Mouse (Mus musculus) heart, embryonic 11.5 days (tissue): Measurements from ENCODE around the gene Hsd17b12. TPM values are rescaled to one million over a fixed set of nuclear protein-coding genes. Genes with fewer than 3 reads are reported as not detected.

ENCODE experiments used
- ATAC-seq: fragments of 200-750 bp; cut with Nextera tagmentation; replicated peaks from 2 replicates; pipeline ENCODE4 v1.8.0; 2017; ENCODE audit warnings: moderate library complexity; ENCODE audit not compliant: insufficient number of reproducible peaks, low FRiP score, low TSS enrichment
- H3K27ac ChIP-seq: fragments of 300-500 bp; sonication (generic); 2 replicates; pipeline ENCODE4 v1.5.1; 2014; ENCODE audit warnings: mild to moderate bottlenecking, low read depth, low read length
- H3K27me3 ChIP-seq: fragments of 300-500 bp; sonication (generic); 2 replicates; pipeline ENCODE4 v1.6.1; 2014; ENCODE audit warnings: mild to moderate bottlenecking, low read length, mixed read lengths; ENCODE audit not compliant: control insufficient read depth, insufficient read depth
- H3K36me3 ChIP-seq: fragments of 300-500 bp; sonication (generic); 2 replicates; pipeline ENCODE4 v1.6.1; 2014; ENCODE audit warnings: mild to moderate bottlenecking, low read length, moderate library complexity, mixed read lengths; ENCODE audit not compliant: control insufficient read depth, insufficient read depth
- H3K4me1 ChIP-seq: fragments of 300-500 bp; sonication (generic); 2 replicates; pipeline ENCODE4 v1.6.1; 2014; ENCODE audit warnings: low read length; ENCODE audit not compliant: control insufficient read depth, insufficient read depth
- H3K4me2 ChIP-seq: fragments of 300-500 bp; sonication (generic); 2 replicates; pipeline ENCODE4 v1.6.1; 2014; ENCODE audit warnings: mild to moderate bottlenecking, moderate library complexity
- H3K4me3 ChIP-seq: fragments of 300-500 bp; sonication (generic); 2 replicates; pipeline ENCODE4 v1.5.1; 2014; ENCODE audit warnings: low read depth, low read length
- H3K9ac ChIP-seq: fragments of 300-500 bp; sonication (generic); 2 replicates; pipeline ENCODE4 v1.6.1; 2014; ENCODE audit warnings: mild to moderate bottlenecking, low read depth, low read length, moderate library complexity
- H3K9me3 ChIP-seq: fragments of 300-500 bp; sonication (generic); replicated peaks from 2 replicates; pipeline ENCODE4 v1.6.1; 2016; ENCODE audit warnings: low read length; ENCODE audit not compliant: control insufficient read depth
- WGBS: fragments of 180-500 bp; shearing (Covaris S2); extraction: QIAGEN DNeasy Blood & Tissue Kit; methylation state at CpG from one replicate; pipeline ENCODE4 v1.1.7; 2014; ENCODE audit not compliant: insufficient replicate concordance; 5-methylcytosine and 5-hydroxymethylcytosine counted together
- polyA plus RNA-seq: library from polyadenylated mRNA; unstranded; fragments of >200 nt; fragmentation: Nextera tagmentation; extraction: Ambion mirVana; gene quantifications from 2 replicates; pipeline ENCODE4 v1.2.1, GENCODE M21; 2014

The Hsd17b12 gene
- polyA plus RNA-seq, 1 experiment from 2014 or later = 89.1 TPM

DNA sequence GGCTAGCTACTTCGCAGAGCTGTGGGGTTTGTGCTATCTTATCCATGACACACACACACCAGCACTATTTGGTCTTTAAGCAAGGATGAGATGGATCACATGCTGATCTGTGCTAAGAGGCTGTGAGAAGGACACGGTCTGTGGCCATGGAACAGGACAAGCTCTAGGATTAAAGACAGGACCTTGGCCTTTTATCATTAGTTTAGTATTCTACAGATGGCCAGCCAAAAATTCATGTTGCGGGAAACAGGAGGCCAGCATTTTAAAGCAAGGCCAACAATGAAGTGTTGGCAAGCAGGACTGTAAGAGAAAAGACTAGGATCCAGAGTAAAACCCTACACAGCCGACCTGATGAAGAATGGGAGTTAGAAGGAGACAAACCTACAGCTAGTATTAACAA lies 95.0 kb downstream of the Hsd17b12 start:
- Histone ChIP-seq H3K27ac (no peak overlapping the region), H3K36me3 (no peaks in the 10 kb centered on the region), H3K9ac (no peak overlapping the region), H3K4me3 (no peak overlapping the region), H3K27me3 (no peaks in the 10 kb centered on the region), H3K9me3 (no peaks in the 10 kb centered on the region), H3K4me1 (peaks cover 7% of the 10 kb centered on the region), H3K4me2 (no peak overlapping the region)
- no peak for ATAC-seq
- WGBS = 90% methylated on average over 4 of the region's 4 CpGs

DNA sequence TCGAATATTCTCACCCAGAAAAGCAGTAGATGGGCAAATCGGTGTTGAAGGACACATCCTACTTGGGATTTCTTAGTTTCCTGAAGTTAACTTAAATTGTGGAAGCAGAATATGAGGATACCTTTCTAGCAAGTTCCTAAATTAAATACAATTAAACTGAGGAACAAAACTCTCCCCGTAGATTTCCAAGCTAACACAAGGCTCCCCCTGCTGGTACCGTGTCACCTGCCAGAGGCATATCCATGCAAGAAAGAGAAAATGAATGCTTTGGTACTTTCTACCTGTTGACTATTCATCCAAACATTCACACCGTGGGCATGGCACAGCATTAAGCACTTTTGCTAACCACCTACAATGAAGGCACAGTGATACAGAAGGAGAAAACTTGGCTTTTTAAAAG lies 98.3 kb downstream of the Hsd17b12 start:
- ATAC-seq = no peak
- no peak overlapping the region for H3K4me2 ChIP-seq
- WGBS = 77% methylated on average over 5 of the region's 5 CpGs
- no peaks in the 10 kb centered on the region for H3K27me3 ChIP-seq
- no peak overlapping the region for H3K27ac ChIP-seq
- no peaks in the 10 kb centered on the region for H3K36me3 ChIP-seq
- H3K4me3 ChIP-seq = no peak overlapping the region
- no peak overlapping the region for H3K9ac ChIP-seq
- H3K9me3 ChIP-seq = no peaks in the 10 kb centered on the region
- 0 out of 2 replicates have a peak, but pooled peaks cover 2% of the 10 kb centered on the region for H3K4me1 ChIP-seq

GRCm38 (mm10) chr2:94054813-94055212 lies 103.0 kb downstream of the Hsd17b12 start:
- Histone ChIP-seq H3K36me3 (no peaks in the 10 kb centered on the region), H3K4me1 (0 out of 2 replicates have a peak, but pooled peaks cover 2% of the 10 kb centered on the region), H3K4me3 (no peak overlapping the region), H3K27ac (no peak overlapping the region), H3K9ac (no peak overlapping the region), H3K4me2 (no peak overlapping the region), H3K9me3 (no peaks in the 10 kb centered on the region), H3K27me3 (no peaks in the 10 kb centered on the region)
- no peak for ATAC-seq

GRCm38 (mm10) chr2:94051952-94052351 lies 105.8 kb downstream of the Hsd17b12 start:
- no peaks in the 10 kb centered on the region for H3K9me3 ChIP-seq
- no peak for ATAC-seq
- no peaks in the 10 kb centered on the region for H3K4me1 ChIP-seq
- H3K36me3 ChIP-seq = no peaks in the 10 kb centered on the region
- no peaks in the 10 kb centered on the region for H3K27me3 ChIP-seq
- no peak overlapping the region for H3K4me2 ChIP-seq
- no peak overlapping the region for H3K27ac ChIP-seq
- H3K4me3 ChIP-seq = no peak overlapping the region
- no peak overlapping the region for H3K9ac ChIP-seq
- 84% methylated on average over 5 of the region's 5 CpGs for WGBS

DNA sequence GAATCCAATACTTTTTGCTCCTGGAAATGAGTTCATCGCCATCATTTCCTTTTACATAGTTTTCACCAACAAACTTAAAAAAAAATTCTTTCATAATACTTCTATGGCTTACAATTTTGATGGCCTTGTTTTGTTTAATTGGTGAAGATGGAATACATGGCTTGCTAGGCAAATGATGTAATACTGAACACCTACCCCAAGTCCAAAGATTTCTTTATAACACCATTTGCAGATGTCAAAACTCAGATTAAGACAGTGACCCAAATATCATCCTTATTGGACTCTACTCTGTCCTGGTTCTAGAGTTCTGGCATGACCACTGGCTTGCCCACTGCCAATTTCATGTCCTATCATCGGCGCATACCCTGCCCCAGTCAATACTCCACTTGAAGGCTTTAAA lies 106.9 kb downstream of the Hsd17b12 start:
- H3K36me3 ChIP-seq = no peaks in the 10 kb centered on the region
- H3K4me2 ChIP-seq = no peak overlapping the region

DNA sequence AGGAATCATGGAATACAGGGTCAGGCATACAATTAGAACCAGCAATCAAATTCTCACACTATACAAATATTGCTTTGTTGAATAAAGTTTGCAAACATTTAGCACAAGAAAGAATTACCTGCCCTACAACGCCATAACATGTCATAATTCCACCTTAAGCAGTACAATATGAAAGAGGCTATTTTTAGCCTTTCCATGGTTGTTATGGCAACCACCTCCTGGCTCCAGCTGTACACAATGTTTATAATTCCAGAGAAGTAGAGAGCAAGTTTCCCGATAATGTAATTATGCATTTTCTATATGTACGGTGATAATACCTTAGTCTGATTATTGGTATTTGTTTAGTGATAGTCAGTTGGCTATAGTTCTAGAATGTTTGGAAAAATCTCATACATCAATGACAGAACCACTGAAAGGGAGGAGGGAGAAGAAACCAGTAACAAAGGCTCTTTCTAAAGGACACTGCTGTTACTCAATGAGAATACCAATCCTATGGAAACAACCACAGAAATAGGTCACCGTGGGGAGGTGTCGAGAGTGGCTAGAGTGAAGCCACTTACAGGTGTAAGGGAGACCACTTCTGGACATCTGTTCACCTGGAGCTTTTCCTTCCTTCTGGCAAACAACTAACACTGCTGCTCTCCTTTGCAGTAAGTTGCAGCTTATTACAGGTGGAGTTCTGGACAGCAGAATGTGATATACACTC lies 108.1 kb downstream of the Hsd17b12 start:
- Histone ChIP-seq H3K27me3 (no peaks in the 10 kb centered on the region), H3K4me1 (peaks cover 17% of the 10 kb centered on the region), H3K36me3 (no peaks in the 10 kb centered on the region), H3K9me3 (no peaks in the 10 kb centered on the region), H3K9ac (no peak overlapping the region), H3K4me3 (no peak overlapping the region), H3K4me2 (no peak overlapping the region), H3K27ac (no peak overlapping the region)
- WGBS = 81% methylated on average over 5 of the region's 5 CpGs
- ATAC-seq = no peak

More for the DNA sequence above, 106.9 kb downstream of the Hsd17b12 start:
- H3K27me3 ChIP-seq = no peaks in the 10 kb centered on the region
- H3K27ac ChIP-seq = no peak overlapping the region
- 89% methylated on average over 3 of the region's 3 CpGs for WGBS
- H3K9me3 ChIP-seq = no peaks in the 10 kb centered on the region
- no peak overlapping the region for H3K4me3 ChIP-seq
- no peak overlapping the region for H3K9ac ChIP-seq
- H3K4me1 ChIP-seq = peaks cover 5% of the 10 kb centered on the region
- no peak for ATAC-seq

DNA sequence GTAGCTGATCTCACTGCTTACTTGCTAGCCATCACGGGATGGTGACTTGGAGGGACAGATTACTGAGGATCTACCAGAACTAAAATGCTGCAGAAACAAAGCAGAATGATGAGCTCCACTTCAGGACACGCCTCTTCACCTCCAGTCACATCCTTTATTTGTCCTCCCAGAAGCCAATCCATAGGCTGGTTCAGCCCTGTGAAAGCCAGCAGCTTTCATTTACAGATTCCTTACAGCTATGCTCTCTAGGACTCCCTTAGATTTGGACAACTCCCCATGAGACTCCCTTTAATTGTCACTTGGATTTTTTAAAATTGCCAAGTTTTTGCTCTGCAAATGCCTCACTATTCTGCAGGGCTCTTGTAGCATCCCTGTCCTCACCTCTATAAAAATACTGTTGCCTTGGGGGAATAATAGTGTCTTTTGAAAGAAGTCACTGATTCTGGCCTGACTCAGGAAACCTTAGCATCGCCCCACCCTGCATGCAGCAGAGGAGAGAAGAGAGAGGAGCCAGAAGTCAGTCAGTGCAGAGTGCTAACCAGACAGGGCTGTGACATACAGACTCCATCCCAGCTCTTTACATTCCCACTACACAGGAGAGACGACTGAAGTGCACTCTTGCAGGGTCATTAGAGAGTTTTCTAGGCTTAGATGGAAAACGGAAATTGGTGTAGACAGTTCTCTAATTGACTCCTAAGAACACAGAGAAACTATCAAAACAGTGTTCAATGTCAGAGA lies 108.9 kb downstream of the Hsd17b12 start:
- H3K27me3 ChIP-seq = no peaks in the 10 kb centered on the region
- 63% methylated on average over 5 of the region's 5 CpGs for WGBS
- ATAC-seq = no peak
- H3K4me3 ChIP-seq = no peak overlapping the region
- no peak overlapping the region for H3K4me2 ChIP-seq
- H3K4me1 ChIP-seq = peaks cover 17% of the 10 kb centered on the region
- H3K36me3 ChIP-seq = no peaks in the 10 kb centered on the region
- H3K9ac ChIP-seq = no peak overlapping the region
- no peaks in the 10 kb centered on the region for H3K9me3 ChIP-seq
- no peak overlapping the region for H3K27ac ChIP-seq

DNA sequence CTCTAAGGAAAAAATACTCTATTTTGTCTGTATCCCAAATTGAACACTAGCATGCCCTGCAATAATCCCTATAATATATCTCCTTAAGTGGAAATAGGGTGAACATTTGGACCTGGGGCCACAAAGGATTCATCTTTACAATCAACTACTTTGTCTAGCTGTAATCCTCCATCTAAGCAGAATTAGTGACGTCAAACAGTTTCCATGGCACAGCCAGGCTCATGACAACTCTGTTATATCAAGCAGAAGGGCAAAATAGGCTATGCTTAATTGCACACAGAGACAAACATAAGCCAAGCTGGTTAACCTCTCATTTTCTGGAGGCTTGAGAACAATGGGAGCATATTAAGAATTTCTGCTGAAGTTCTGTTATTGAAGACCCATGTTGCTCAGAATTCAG lies 109.5 kb downstream of the Hsd17b12 start:
- no peak overlapping the region for H3K27ac ChIP-seq
- ATAC-seq = no peak
- H3K9ac ChIP-seq = no peak overlapping the region
- peaks cover 17% of the 10 kb centered on the region for H3K4me1 ChIP-seq
- H3K4me2 ChIP-seq = no peak overlapping the region
- H3K27me3 ChIP-seq = no peaks in the 10 kb centered on the region
- WGBS = 65% methylated on average over 1 of the region's 1 CpGs
- H3K36me3 ChIP-seq = no peaks in the 10 kb centered on the region
- no peak overlapping the region for H3K4me3 ChIP-seq
- no peaks in the 10 kb centered on the region for H3K9me3 ChIP-seq
